Mouse (Mus musculus): Measurements from ENCODE around the gene Fam168a. TPM values are rescaled to one million over a fixed set of nuclear protein-coding genes. Genes with fewer than 3 reads are reported as not detected.

Fam168a gene
- polyA plus RNA-seq (2015; fragmentation: Nextera tagmentation; extraction: Ambion mirVana): 33.3 and 39.0 TPM in 2 replicates

DNA sequence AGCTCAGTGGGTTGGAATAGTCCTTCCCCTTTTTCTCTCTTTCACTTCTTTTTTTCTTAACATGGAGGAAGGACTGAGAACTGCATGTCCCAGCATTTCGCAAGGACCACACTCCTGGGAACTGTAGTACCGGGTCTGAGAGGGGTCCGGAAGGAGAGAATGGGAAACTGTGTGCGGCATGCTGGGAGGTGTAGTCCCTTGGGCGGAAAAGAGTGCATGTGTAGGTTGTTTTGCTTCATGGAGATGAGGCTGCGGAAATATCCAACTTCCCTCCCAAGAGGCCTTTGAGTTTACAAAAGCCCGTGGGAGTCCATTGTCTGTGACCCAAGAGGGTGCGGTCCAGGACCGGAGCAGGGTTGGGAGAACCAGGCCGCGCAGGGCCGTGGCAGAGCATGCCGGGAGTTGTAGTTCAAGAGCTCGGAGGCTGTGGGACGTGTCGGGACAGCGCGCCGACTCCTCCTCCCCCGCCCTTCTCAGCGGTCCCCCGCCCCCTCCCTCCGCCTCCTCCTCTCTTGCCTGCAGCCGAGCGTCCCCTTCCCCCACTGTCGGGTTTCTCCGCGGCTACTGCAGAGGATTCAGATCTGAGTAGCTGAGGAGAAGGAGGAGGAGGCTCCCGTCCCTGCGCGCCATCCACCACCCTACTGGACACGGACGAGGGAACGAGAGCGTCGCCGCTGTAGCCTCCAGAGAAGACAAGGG, at the start of gene Fam168a:
Gene Fam168a, plus strand, starts transcription at position 493 of the 699 bp plus-strand sequence.
- Histone ChIP-seq H3K36me3 (no peaks in the 10 kb centered on the region), H3K9ac (peak within 1 kb of the TSS; percentile 93), H3K4me2 (peak within 1 kb of the TSS; percentile 72), H3K4me3 (replicated peaks) (peak within 1 kb of the TSS; percentile 97), H3K9me3 (no peaks in the 10 kb centered on the region), H3K27me3 (replicated peaks) (no peaks in the 10 kb centered on the region), H3K4me1 (peaks cover 4% of the 10 kb centered on the region; the same call in 1 of the 2 replicates), H3K27ac (peak within 1 kb of the TSS; percentile 93)
- under 1% methylated on average over 24 of the region's 37 CpGs for WGBS
- peak; percentile 99 for ATAC-seq (ENCODE audit: insufficient read depth, low FRiP score, low read depth)

DNA sequence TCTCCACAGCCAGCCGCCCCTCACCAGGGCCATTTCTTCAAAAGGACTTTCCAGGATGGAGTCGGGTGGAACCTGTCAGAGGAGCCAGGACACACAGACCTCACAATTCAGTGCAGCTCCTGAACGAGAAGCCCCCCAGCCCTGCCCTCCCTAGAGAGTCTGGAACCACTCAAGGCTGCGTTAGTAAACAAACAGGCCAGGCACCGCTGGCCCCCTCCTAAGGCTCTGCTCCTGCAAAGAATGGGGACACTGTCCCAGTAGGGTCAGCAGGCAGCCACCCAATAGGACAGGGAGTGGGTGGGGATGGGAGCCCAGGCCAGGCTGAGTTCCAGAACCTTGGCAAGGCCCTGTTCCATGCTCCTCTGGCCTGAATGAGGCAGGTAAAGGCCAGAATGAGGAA, 49.7 kb upstream of the Fam168a start:
- H3K9ac ChIP-seq: no peak overlapping the region
- H3K9me3 ChIP-seq: no peaks in the 10 kb centered on the region
- H3K4me3 ChIP-seq (replicated peaks): no peak overlapping the region
- H3K4me2 ChIP-seq: no peak overlapping the region
- no peaks in the 10 kb centered on the region for H3K36me3 ChIP-seq
- H3K4me1 ChIP-seq: no peaks in the 10 kb centered on the region
- 31% methylated on average over 5 of the region's 5 CpGs for WGBS
- no peaks in the 10 kb centered on the region for H3K27me3 ChIP-seq (replicated peaks)
- ATAC-seq (ENCODE audit: insufficient read depth, low FRiP score, low read depth): peak; percentile 41; the same call in 1 of the 2 replicates
- no peak overlapping the region for H3K27ac ChIP-seq

DNA sequence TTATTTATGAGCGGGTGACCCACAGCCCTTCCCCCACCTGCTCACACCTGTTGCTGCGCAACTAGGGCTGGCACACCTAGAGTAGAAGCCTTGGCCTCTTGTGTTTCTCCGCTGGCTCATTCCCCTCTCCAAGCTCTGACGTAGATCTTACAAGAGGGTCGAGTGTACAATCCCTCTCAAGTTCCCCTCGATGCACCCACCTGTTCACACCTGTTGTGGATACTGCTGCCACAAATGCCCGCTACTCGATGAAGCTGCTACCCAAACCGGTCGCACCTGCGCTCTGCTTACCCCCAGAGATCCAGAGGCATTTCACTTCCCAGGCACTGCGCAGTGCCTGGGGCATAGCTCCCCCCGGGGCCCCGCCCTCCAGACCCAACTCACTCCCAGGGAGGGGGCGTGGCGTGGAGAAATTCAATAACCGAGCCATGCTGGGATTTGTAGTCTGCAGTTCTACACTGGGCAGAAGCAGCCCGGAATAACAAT, 48.3 kb upstream of the Fam168a start:
- Histone ChIP-seq H3K4me1 (no peaks in the 10 kb centered on the region), H3K4me3 (replicated peaks) (peak overlapping the region; percentile 20), H3K9me3 (no peaks in the 10 kb centered on the region), H3K4me2 (peak overlapping the region; percentile 51), H3K27me3 (replicated peaks) (no peaks in the 10 kb centered on the region), H3K9ac (no peak overlapping the region), H3K27ac (no peak overlapping the region), H3K36me3 (no peaks in the 10 kb centered on the region)
- 23% methylated on average over 18 of the region's 18 CpGs for WGBS
- ATAC-seq (ENCODE audit: insufficient read depth, low FRiP score, low read depth): peak; percentile 70; the same call in 1 of the 2 replicates

DNA sequence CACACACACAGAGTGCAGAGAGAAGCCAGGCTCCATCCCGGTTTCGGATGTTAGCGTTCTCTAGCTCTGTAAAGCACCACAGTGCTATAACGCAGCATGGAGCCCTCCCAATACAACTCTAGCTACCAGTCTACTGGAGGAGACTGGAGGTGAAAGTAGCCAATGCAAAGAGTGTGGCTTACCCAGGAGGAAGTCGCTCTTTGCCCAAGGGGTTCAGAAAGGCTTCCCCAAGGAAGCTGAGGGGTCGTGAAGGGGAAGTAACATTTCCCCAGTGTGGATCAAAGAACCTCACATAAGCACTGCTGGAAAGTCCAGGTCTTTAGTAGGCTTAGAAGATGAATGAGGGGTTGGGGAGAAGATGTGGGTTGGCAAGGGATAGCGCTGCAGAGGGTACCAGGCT, 45.2 kb upstream of the Fam168a start:
- H3K36me3 ChIP-seq: no peaks in the 10 kb centered on the region
- H3K9me3 ChIP-seq: no peaks in the 10 kb centered on the region
- no peak overlapping the region for H3K27ac ChIP-seq
- no peak overlapping the region for H3K4me2 ChIP-seq
- no peak for ATAC-seq (ENCODE audit: insufficient read depth, low FRiP score, low read depth)
- no peak overlapping the region for H3K4me3 ChIP-seq (replicated peaks)
- no peak overlapping the region for H3K9ac ChIP-seq
- H3K27me3 ChIP-seq (replicated peaks): no peaks in the 10 kb centered on the region
- 0 out of 2 replicates have a peak, but pooled peaks cover 2% of the 10 kb centered on the region for H3K4me1 ChIP-seq
- 85% methylated on average over 7 of the region's 7 CpGs for WGBS

DNA sequence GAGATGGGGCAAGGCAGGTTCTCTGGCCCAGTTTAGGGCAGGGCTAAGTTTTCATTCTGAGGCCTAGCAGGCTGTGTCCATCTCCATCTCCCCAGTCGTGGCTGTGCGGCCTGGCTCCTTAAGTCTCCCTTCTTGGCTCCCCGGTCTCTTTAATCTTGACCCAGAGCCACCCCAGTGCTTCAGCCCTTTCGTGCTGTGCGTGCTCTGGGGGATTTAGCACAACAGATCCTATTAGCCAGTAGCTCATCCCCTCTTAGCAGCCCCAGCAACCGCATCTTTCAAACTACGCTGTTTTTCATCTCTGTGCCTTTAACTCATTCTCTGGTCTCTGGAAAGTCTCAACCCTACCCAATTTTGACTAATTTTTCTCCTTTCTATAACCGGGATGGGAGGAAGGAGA, 44.2 kb upstream of the Fam168a start, which contains the start of gene Plekhb1:
Gene Plekhb1, minus strand, starts transcription at position 184 of the 400 bp plus-strand sequence.
- no peaks in the 10 kb centered on the region for H3K27me3 ChIP-seq (replicated peaks)
- no peak within 1 kb of the TSS for H3K9ac ChIP-seq
- WGBS: 68% methylated on average over 8 of the region's 8 CpGs
- no peak for ATAC-seq (ENCODE audit: insufficient read depth, low FRiP score, low read depth)
- H3K4me2 ChIP-seq: peak within 1 kb of the TSS; percentile 46
- no peaks in the 10 kb centered on the region for H3K9me3 ChIP-seq
- no peaks in the 10 kb centered on the region for H3K36me3 ChIP-seq
- 0 out of 2 replicates have a peak, but pooled peaks cover 2% of the 10 kb centered on the region for H3K4me1 ChIP-seq
- no peak within 1 kb of the TSS for H3K4me3 ChIP-seq (replicated peaks)
- peak within 1 kb of the TSS; percentile 70 for H3K27ac ChIP-seq

DNA sequence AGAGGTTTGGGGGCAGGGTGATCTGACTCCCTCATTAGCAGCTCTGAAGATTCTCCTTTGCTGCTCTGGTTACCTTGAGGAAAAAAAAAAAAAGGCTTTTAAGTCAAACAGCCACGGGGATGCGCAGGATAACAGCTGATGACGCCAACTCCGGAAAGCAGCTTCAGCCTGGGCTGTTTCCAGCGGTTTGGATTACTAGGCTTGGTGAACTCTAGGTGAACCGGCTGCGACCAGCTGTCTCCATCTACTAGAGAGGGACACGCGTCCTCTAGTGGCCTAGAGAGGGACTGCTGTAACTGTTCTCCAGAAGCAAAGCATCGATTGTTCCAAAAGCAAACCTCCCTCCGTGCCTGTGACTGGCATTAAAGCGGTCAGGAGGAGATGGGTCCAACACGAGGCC, 43.2 kb upstream of the Fam168a start:
- 1% methylated on average over 13 of the region's 13 CpGs for WGBS
- Histone ChIP-seq H3K4me3 (replicated peaks) (no peak overlapping the region), H3K27ac (peak overlapping the region; percentile 70)

DNA sequence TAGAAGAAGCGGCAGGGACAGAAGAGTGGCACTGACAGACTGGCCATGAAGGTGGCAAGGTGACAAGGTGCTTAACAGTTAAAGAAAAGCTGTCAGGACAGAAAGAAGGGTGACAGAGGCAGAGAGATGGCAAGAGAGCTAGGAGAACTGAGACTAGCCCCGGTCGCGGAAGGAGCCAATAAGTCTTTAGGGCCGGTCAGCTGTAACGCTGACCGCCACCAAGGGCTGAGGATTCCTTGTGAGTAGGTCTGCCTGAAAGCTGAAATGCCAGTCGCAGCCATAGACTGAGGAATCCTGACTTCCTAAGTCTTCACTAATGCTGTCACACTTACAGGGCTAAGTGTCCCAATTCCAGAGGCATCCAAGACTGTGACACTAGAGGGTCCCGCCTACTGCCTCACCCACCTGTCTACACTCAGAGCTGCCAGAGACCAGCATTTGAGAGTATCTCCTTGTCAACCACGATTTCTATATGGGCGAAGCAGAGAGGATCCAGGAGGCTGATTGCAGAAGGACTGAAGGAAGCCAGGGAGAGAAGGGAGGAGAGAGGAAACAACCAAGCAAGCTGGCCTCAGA, 42.6 kb upstream of the Fam168a start:
- H3K9ac ChIP-seq: no peak overlapping the region
- 62% methylated on average over 11 of the region's 11 CpGs for WGBS

More for the DNA sequence above, 43.2 kb upstream of the Fam168a start:
- Histone ChIP-seq H3K9ac (no peak overlapping the region), H3K27me3 (replicated peaks) (no peaks in the 10 kb centered on the region), H3K4me2 (peak overlapping the region; percentile 46), H3K36me3 (no peaks in the 10 kb centered on the region), H3K9me3 (no peaks in the 10 kb centered on the region), H3K4me1 (0 out of 2 replicates have a peak, but pooled peaks cover 2% of the 10 kb centered on the region)
- peak; percentile 85 for ATAC-seq (ENCODE audit: insufficient read depth, low FRiP score, low read depth)

DNA sequence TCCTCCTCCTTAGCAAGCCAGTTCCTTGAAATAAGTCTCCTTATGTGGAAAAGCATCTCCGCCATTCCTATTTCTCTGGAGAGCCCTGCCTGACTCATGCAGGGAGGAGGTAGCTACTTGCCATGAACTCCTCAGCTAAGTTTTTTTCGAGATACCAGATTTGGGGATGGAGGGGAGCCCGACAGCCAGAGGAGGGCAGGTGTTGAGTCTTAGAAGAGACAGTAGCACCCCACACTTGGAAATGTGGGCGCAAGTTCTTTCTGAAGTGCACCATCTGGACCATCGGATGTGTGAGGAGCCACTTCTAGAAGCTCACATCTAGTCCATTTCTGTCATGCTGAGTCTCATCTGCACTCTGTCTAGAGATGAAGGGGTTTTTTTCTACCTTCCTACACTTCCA, 35.8 kb upstream of the Fam168a start:
- H3K27me3 ChIP-seq (replicated peaks): no peaks in the 10 kb centered on the region
- H3K36me3 ChIP-seq: no peaks in the 10 kb centered on the region
- H3K4me2 ChIP-seq: no peak overlapping the region
- no peaks in the 10 kb centered on the region for H3K4me1 ChIP-seq
- 80% methylated on average over 5 of the region's 5 CpGs for WGBS
- no peak overlapping the region for H3K27ac ChIP-seq
- H3K9ac ChIP-seq: no peak overlapping the region
- H3K9me3 ChIP-seq: no peaks in the 10 kb centered on the region
- ATAC-seq (ENCODE audit: insufficient read depth, low FRiP score, low read depth): no peak
- H3K4me3 ChIP-seq (replicated peaks): no peak overlapping the region

More for the DNA sequence above, 42.6 kb upstream of the Fam168a start:
- Histone ChIP-seq H3K9me3 (no peaks in the 10 kb centered on the region), H3K4me3 (replicated peaks) (no peak overlapping the region), H3K4me2 (peak overlapping the region; percentile 29; the same call in 1 of the 2 replicates), H3K27me3 (replicated peaks) (no peaks in the 10 kb centered on the region), H3K36me3 (no peaks in the 10 kb centered on the region), H3K27ac (no peak overlapping the region), H3K4me1 (0 out of 2 replicates have a peak, but pooled peaks cover 2% of the 10 kb centered on the region)
- no peak for ATAC-seq (ENCODE audit: insufficient read depth, low FRiP score, low read depth)

DNA sequence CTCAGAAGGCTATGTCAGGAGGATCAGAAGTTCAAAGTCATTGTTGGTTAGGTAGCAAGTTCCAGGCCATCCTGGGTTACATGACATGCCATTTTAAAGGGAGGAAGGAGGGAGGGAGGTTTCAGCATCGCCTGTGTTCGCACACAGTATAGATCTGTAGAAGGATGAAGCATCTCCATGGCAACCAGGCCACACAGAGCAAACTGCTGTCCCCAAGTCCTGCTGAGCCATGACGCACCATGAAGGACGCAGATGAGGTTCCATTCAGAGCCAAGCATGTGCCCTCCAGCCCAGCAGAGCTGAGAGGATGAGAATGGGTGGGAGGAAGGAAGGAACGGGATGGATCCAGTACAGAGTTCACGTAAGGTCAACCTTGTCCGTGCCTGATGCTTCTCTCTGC, 33.0 kb upstream of the Fam168a start:
- WGBS: 67% methylated on average over 7 of the region's 7 CpGs
- no peaks in the 10 kb centered on the region for H3K9me3 ChIP-seq
- no peaks in the 10 kb centered on the region for H3K36me3 ChIP-seq
- no peak overlapping the region for H3K4me3 ChIP-seq (replicated peaks)
- ATAC-seq (ENCODE audit: insufficient read depth, low FRiP score, low read depth): no peak
- H3K27me3 ChIP-seq (replicated peaks): no peaks in the 10 kb centered on the region
- H3K27ac ChIP-seq: no peak overlapping the region
- no peak overlapping the region for H3K4me2 ChIP-seq
- no peaks in the 10 kb centered on the region for H3K4me1 ChIP-seq
- no peak overlapping the region for H3K9ac ChIP-seq

DNA sequence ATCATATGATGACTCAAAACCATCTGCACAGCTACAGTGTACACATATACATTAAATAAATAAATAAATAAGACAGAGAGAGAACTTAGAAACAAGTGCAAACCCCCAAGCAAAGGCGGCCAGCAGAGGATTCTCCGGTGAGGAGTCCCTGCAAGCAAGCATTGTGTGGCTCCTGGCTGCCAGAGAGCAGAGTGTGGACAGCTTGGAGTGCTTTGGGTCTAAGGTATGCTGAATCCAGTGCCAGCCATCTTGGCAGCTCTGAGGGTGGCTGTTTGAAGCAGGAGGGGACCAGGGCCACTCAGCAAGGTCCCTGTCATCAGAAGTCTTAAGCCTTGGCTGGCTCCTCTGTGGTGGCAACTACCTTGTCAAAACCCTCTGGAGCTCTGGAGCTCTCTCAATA, 31.5 kb upstream of the Fam168a start:
- Histone ChIP-seq H3K27ac (no peak overlapping the region), H3K4me3 (replicated peaks) (no peak overlapping the region), H3K4me2 (no peak overlapping the region), H3K27me3 (replicated peaks) (no peaks in the 10 kb centered on the region), H3K36me3 (no peaks in the 10 kb centered on the region), H3K4me1 (no peaks in the 10 kb centered on the region), H3K9ac (no peak overlapping the region), H3K9me3 (no peaks in the 10 kb centered on the region)
- no peak for ATAC-seq (ENCODE audit: insufficient read depth, low FRiP score, low read depth)
- 91% methylated on average over 2 of the region's 2 CpGs for WGBS

DNA sequence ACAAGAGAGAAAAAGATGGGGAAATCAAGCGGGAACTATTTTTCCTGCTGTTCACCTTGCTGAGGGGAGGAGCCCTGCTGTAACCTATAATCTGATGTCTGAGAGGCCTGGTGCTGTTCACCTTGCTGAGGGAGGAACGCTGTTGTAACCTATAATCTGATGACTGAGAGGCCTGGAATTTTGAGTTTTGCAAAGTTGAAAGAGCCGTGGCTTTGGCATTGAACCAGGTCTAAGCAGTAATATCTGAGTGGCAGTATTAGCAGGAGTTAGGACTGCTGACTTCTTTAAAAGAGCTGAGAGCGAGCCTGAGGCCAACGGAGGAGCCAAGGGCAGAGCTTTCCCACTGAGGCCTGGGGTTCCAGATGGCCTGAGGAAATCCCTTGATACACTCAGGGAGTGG, 28.4 kb upstream of the Fam168a start:
- no peak overlapping the region for H3K27ac ChIP-seq
- 78% methylated on average over 5 of the region's 5 CpGs for WGBS
- no peak overlapping the region for H3K4me3 ChIP-seq (replicated peaks)
- no peak overlapping the region for H3K4me2 ChIP-seq
- H3K9ac ChIP-seq: no peak overlapping the region
- no peaks in the 10 kb centered on the region for H3K27me3 ChIP-seq (replicated peaks)
- no peaks in the 10 kb centered on the region for H3K36me3 ChIP-seq
- H3K4me1 ChIP-seq: no peaks in the 10 kb centered on the region
- no peak for ATAC-seq (ENCODE audit: insufficient read depth, low FRiP score, low read depth)
- no peaks in the 10 kb centered on the region for H3K9me3 ChIP-seq

Data from stomach, embryonic 15.5 days (tissue).